Mouse (Mus musculus) bone marrow, adult 2 months (tissue): Measurements from ENCODE around the gene Cd72. TPM values are rescaled to one million over a fixed set of nuclear protein-coding genes. Genes with fewer than 3 reads are reported as not detected.

Experiments used
- H3K27ac ChIP-seq: fragments of 200-500 bp; 2 replicates; pipeline ENCODE4 v1.5.1; 2012; ENCODE audit warnings: low read depth, mild to moderate bottlenecking, control low read depth, inconsistent platforms, low read length; ENCODE audit not compliant: control insufficient read depth, poor library complexity, insufficient read depth
- H3K4me1 ChIP-seq: fragments of 200-500 bp; 2 replicates; pipeline ENCODE4 v1.6.1; 2011; ENCODE audit warnings: low read length; ENCODE audit not compliant: control insufficient read depth, insufficient read depth
- H3K4me3 ChIP-seq: fragments of 200-500 bp; replicated peaks from 2 replicates; pipeline ENCODE3; 2011; ENCODE audit warnings: mild to moderate bottlenecking, low read depth, low read length, control low read depth; ENCODE audit not compliant: control insufficient read depth
- CTCF ChIP-seq: fragments of 200-500 bp; IDR thresholded peaks from 2 replicates; pipeline ENCODE4 v1.5.1; 2011; ENCODE audit warnings: low read length, control low read depth; ENCODE audit not compliant: control insufficient read depth, insufficient read depth
- POLR2A ChIP-seq: fragments of 200-500 bp; IDR thresholded peaks from 2 replicates; pipeline ENCODE4 v1.6.1; 2011; ENCODE audit warnings: low read depth, mild to moderate bottlenecking, control low read depth, low read length, borderline replicate concordance; ENCODE audit not compliant: control insufficient read depth
- WGBS: fragments of 180-500 bp; shearing (Covaris S2); methylation state at CpG from one replicate; pipeline ENCODE4 v1.1.7; 2018; 5-methylcytosine and 5-hydroxymethylcytosine counted together
- polyA plus RNA-seq: library from polyadenylated mRNA; stranded (reverse); fragments of >200 nt; gene quantifications from 2 replicates; pipeline ENCODE4 v1.2.4, GENCODE M21; 2011; ENCODE audit warnings: low replicate concordance; ENCODE audit not compliant: missing spikeins, insufficient read depth, insufficient read length

The Cd72 gene
- polyA plus RNA-seq, 1 experiment, result 275 TPM

- WGBS, result 42% methylated on average over 10 of the region's 10 CpGs
- no peaks in the 10 kb centered on the region; the same call in 1 of the 2 replicates for H3K4me1 ChIP-seq
- H3K4me3 ChIP-seq, result no peak overlapping the region
- TF ChIP-seq CTCF, result no peak
- TF ChIP-seq POLR2A, result no peak
- H3K27ac ChIP-seq, result peak overlapping the region; percentile 23; the same call in 1 of the 2 replicates
Measured at GRCm38 (mm10) chr4:43482591-43482990, 28.2 kb upstream of the Cd72 start.

GRCm38 (mm10) chr4:43481894-43482456, 27.5 kb upstream of the Cd72 start:
- Histone ChIP-seq H3K4me3 (no peak overlapping the region), H3K27ac (0 out of 2 replicates have a peak overlapping the region, but pooled peaks have one; percentile 23), H3K4me1 (no peaks in the 10 kb centered on the region; the same call in 1 of the 2 replicates)
- TF ChIP-seq CTCF, result no peak
- TF ChIP-seq POLR2A, result no peak
- WGBS, result 17% methylated on average over 7 of the region's 7 CpGs

GRCm38 (mm10) chr4:43480985-43481384, 26.6 kb upstream of the Cd72 start:
- Histone ChIP-seq H3K4me3 (no peak overlapping the region), H3K27ac (no peak overlapping the region), H3K4me1 (no peaks in the 10 kb centered on the region; the same call in 1 of the 2 replicates)
- no peak for TF ChIP-seq CTCF
- 83% methylated on average over 5 of the region's 5 CpGs for WGBS

- 35% methylated on average over 24 of the region's 24 CpGs for WGBS
- no peaks in the 10 kb centered on the region; the same call in 1 of the 2 replicates for H3K4me1 ChIP-seq
- H3K27ac ChIP-seq, result peak overlapping the region; percentile 57
- no peak overlapping the region for H3K4me3 ChIP-seq
- TF ChIP-seq POLR2A (no peak), CTCF (peak; percentile 32; the same call in 1 of the 2 replicates)
Measured at GRCm38 (mm10) chr4:43478906-43479832, 24.7 kb upstream of the Cd72 start.

- peak overlapping the region; percentile 70 for H3K27ac ChIP-seq
- WGBS, result 9% methylated on average over 8 of the region's 8 CpGs
- TF ChIP-seq POLR2A (no peak), CTCF (no peak)
- peak overlapping the region; percentile 62 for H3K4me3 ChIP-seq
- H3K4me1 ChIP-seq, result no peaks in the 10 kb centered on the region; the same call in 1 of the 2 replicates
Measured at GRCm38 (mm10) chr4:43478534-43478858, 24.1 kb upstream of the Cd72 start.

GRCm38 (mm10) chr4:43477857-43478533, 23.6 kb upstream of the Cd72 start:
- Histone ChIP-seq H3K4me3 (peak overlapping the region; percentile 62), H3K4me1 (no peaks in the 10 kb centered on the region; the same call in 1 of the 2 replicates), H3K27ac (peak overlapping the region; percentile 70)
- 11% methylated on average over 11 of the region's 11 CpGs for WGBS
- TF ChIP-seq CTCF (peak; percentile 53; the same call in 1 of the 2 replicates), POLR2A (peak; percentile 57; the same call in 1 of the 2 replicates)

GRCm38 (mm10) chr4:43476604-43477003, 22.2 kb upstream of the Cd72 start:
- Histone ChIP-seq H3K4me1 (no peaks in the 10 kb centered on the region; the same call in 1 of the 2 replicates), H3K27ac (peak overlapping the region; percentile 9; the same call in 1 of the 2 replicates), H3K4me3 (no peak overlapping the region)
- TF ChIP-seq CTCF (peak; percentile 44), POLR2A (no peak)
- 55% methylated on average over 6 of the region's 6 CpGs for WGBS

GRCm38 (mm10) chr4:43473636-43474035, 19.2 kb upstream of the Cd72 start:
- H3K4me1 ChIP-seq, result no peaks in the 10 kb centered on the region; the same call in 1 of the 2 replicates
- H3K4me3 ChIP-seq, result no peak overlapping the region
- H3K27ac ChIP-seq, result no peak overlapping the region
- TF ChIP-seq POLR2A, result no peak
- no peak for TF ChIP-seq CTCF
- WGBS, result 6% methylated on average over 1 of the region's 1 CpGs
